Mouse (Mus musculus) CH12.LX (cell line): ENCODE measurements around the gene Bcl2l11. TPM values are rescaled to one million over a fixed set of nuclear protein-coding genes. Genes with fewer than 3 reads are reported as not detected.
A peak's percentile ranks its signal among the peaks of the same experiment; 100 is the strongest.

Source experiments
- DNase-seq: peaks from one replicate; pipeline ENCODE4 v3.0.0-alpha.2; 2013; ENCODE audit errors: extremely low read depth
- H3K27ac ChIP-seq: 2 replicates; pipeline ENCODE4 v1.5.1; 2012; ENCODE audit warnings: low read depth, mild to moderate bottlenecking, control low read depth, moderate library complexity; ENCODE audit not compliant: insufficient read depth
- H3K27me3 ChIP-seq: replicated peaks from 2 replicates; pipeline ENCODE3; 2012; ENCODE audit warnings: inconsistent platforms
- H3K36me3 ChIP-seq, 2 experiments: replicated peaks in 1 of 2; 2 replicates each; pipeline versions ENCODE3 to v1.6.1; 2012; ENCODE audit warnings: inconsistent platforms in 1 of 2, low read length in 1 of 2, mild to moderate bottlenecking in 1 of 2, mixed read lengths in 1 of 2, moderate library complexity in 1 of 2; ENCODE audit not compliant: control insufficient read depth in 1 of 2, insufficient read depth in 1 of 2
- H3K4me1 ChIP-seq, 2 experiments: 2 replicates each; pipeline ENCODE4 v1.6.1; 2012; ENCODE audit warnings: inconsistent platforms in 1 of 2, moderate library complexity in 1 of 2; ENCODE audit not compliant: insufficient read depth in 2 of 2, control insufficient read depth in 1 of 2
- H3K4me2 ChIP-seq: 2 replicates; pipeline ENCODE4 v1.6.1; 2012; ENCODE audit warnings: low read depth, mild to moderate bottlenecking, control low read depth; ENCODE audit not compliant: poor library complexity, insufficient read depth, severe bottlenecking
- H3K4me3 ChIP-seq, 3 experiments: fragments of 150-350 bp in 1 of 3; sonication (generic) in 1 of 3; replicated peaks in 1 of 3; 2 replicates each; pipeline versions ENCODE3 to v1.5.1; 2011 to 2012; ENCODE audit warnings: low read depth in 2 of 3, low read length in 2 of 3, mild to moderate bottlenecking in 2 of 3, moderate library complexity in 2 of 3, control low read depth in 1 of 3, improper control_type of control experiment in 1 of 3, inconsistent platforms in 1 of 3, mixed read lengths in 1 of 3; ENCODE audit not compliant: poor library complexity in 1 of 3
- H3K79me2 ChIP-seq: replicated peaks from 2 replicates; pipeline ENCODE4 v1.6.1; 2012; ENCODE audit warnings: mild to moderate bottlenecking, moderate library complexity; ENCODE audit not compliant: control insufficient read depth, poor library complexity, insufficient read depth, severe bottlenecking; ENCODE audit errors: extremely low read depth
- H3K9ac ChIP-seq: 2 replicates; pipeline ENCODE4 v1.6.1; 2012; ENCODE audit warnings: low read depth, mild to moderate bottlenecking, control low read depth, moderate library complexity; ENCODE audit not compliant: insufficient read depth
- H3K9me3 ChIP-seq: replicated peaks from 2 replicates; pipeline ENCODE3; 2012; ENCODE audit warnings: low read length, inconsistent platforms, mixed read lengths
- CHD1 ChIP-seq: IDR thresholded peaks from 2 replicates; pipeline ENCODE4 v1.6.1; 2012; ENCODE audit warnings: low read depth, low read length, improper control_type of control experiment, inconsistent platforms
- CHD2 ChIP-seq: IDR thresholded peaks from 2 replicates; pipeline ENCODE4 v1.6.1; 2011; ENCODE audit warnings: low read length, improper control_type of control experiment
- ELF1 ChIP-seq: IDR thresholded peaks from 2 replicates; pipeline ENCODE4 v1.6.1; 2014; ENCODE audit warnings: low read depth, mild to moderate bottlenecking, inconsistent platforms, low read length, improper control_type of control experiment
- EP300 ChIP-seq: IDR thresholded peaks from 2 replicates; pipeline ENCODE4 v1.6.1; 2011; ENCODE audit warnings: low read length, improper control_type of control experiment
- ETS1 ChIP-seq: conservative IDR thresholded peaks from 2 replicates; pipeline ENCODE4 v1.6.1; 2012; ENCODE audit warnings: low read depth, mild to moderate bottlenecking, inconsistent platforms, low read length, improper control_type of control experiment, moderate library complexity
- GABPA ChIP-seq: IDR thresholded peaks from 2 replicates; pipeline ENCODE4 v1.6.1; 2012; ENCODE audit warnings: low read depth, low read length, improper control_type of control experiment, inconsistent platforms; ENCODE audit not compliant: insufficient replicate concordance
- HCFC1 ChIP-seq: IDR thresholded peaks from 2 replicates; pipeline ENCODE4 v1.6.1; 2012; ENCODE audit warnings: low read depth, mild to moderate bottlenecking, inconsistent platforms, low read length, improper control_type of control experiment
- JUN ChIP-seq: IDR thresholded peaks from 2 replicates; pipeline ENCODE4 v1.6.1; 2011; ENCODE audit warnings: low read depth, mild to moderate bottlenecking, low read length, improper control_type of control experiment, moderate library complexity; ENCODE audit not compliant: insufficient read depth
- MAFK ChIP-seq: IDR thresholded peaks from 2 replicates; pipeline ENCODE4 v1.6.1; 2011; ENCODE audit warnings: low read length, improper control_type of control experiment; ENCODE audit not compliant: insufficient replicate concordance
- MEF2A ChIP-seq: IDR thresholded peaks from 2 replicates; pipeline ENCODE4 v1.6.1; 2014; ENCODE audit warnings: low read depth, mild to moderate bottlenecking, inconsistent platforms, low read length, improper control_type of control experiment, borderline replicate concordance
- MYC ChIP-seq: IDR thresholded peaks from 2 replicates; pipeline ENCODE4 v1.6.1; 2011; ENCODE audit warnings: low read depth, mild to moderate bottlenecking, improper control_type of control experiment, low read length
- NRF1 ChIP-seq: IDR thresholded peaks from 2 replicates; pipeline ENCODE4 v1.6.1; 2014; ENCODE audit warnings: low read depth, mild to moderate bottlenecking, inconsistent platforms, low read length, improper control_type of control experiment, moderate library complexity
- POLR2A ChIP-seq: IDR thresholded peaks from 2 replicates; pipeline ENCODE4 v1.6.1; 2011; ENCODE audit warnings: low read depth, mild to moderate bottlenecking, improper control_type of control experiment, low read length
- POLR2AphosphoS2 ChIP-seq: IDR thresholded peaks from 2 replicates; pipeline ENCODE4 v1.6.1; 2011; ENCODE audit warnings: low read depth, low read length, improper control_type of control experiment
- RCOR1 ChIP-seq: conservative IDR thresholded peaks from 2 replicates; pipeline ENCODE4 v1.6.1; 2012; ENCODE audit warnings: low read depth, mild to moderate bottlenecking, inconsistent platforms, low read length, improper control_type of control experiment
- UBTF ChIP-seq: IDR thresholded peaks from 2 replicates; pipeline ENCODE4 v1.6.1; 2012; ENCODE audit warnings: low read depth, mild to moderate bottlenecking, inconsistent platforms, low read length, improper control_type of control experiment, moderate library complexity
- USF1 ChIP-seq: IDR thresholded peaks from 2 replicates; pipeline ENCODE4 v1.6.1; 2014; ENCODE audit warnings: low read depth, mild to moderate bottlenecking, inconsistent platforms, low read length, improper control_type of control experiment
- ZC3H11A ChIP-seq: IDR thresholded peaks from 2 replicates; pipeline ENCODE4 v1.6.1; 2012; ENCODE audit warnings: low read depth, mild to moderate bottlenecking, inconsistent platforms, low read length, improper control_type of control experiment
- ZKSCAN1 ChIP-seq: IDR thresholded peaks from 2 replicates; pipeline ENCODE4 v1.6.1; 2012; ENCODE audit warnings: low read depth, inconsistent platforms, low read length, improper control_type of control experiment, borderline replicate concordance
- ZMIZ1 ChIP-seq: IDR thresholded peaks from 2 replicates; pipeline ENCODE4 v1.6.1; 2012; ENCODE audit warnings: low read depth, mild to moderate bottlenecking, inconsistent platforms, low read length, improper control_type of control experiment
- ZNF384 ChIP-seq: IDR thresholded peaks from 2 replicates; pipeline ENCODE4 v1.6.1; 2012; ENCODE audit warnings: low read depth, low read length, improper control_type of control experiment, inconsistent platforms
- dilution Hi-C: fragments of 300-500 bp; cut with MboI; formaldehyde crosslinking; loops from 2 replicates; pipeline ENCODE4 v1.14.3; 2020; ENCODE audit warnings: low sequenced_read_pairs; ENCODE audit not compliant: extremely low pct_unique_long_range_greater_than_20kb, extremely low pct_ligation_motif_present
- in situ Hi-C: fragments of 300-500 bp; cut with MboI; formaldehyde crosslinking; loops from 3 replicates; pipeline ENCODE4 v1.14.3; 2019; ENCODE audit warnings: low sequenced_read_pairs, low pct_ligation_motif_present, low pct_unique_long_range_greater_than_20kb, mixed read lengths
- polyA plus RNA-seq: library from polyadenylated mRNA; unstranded; fragments of >175 nt; gene quantifications from 2 replicates; pipeline ENCODE4 v1.2.1, GENCODE M21; 2012; ENCODE audit warnings: low read depth; ENCODE audit not compliant: insufficient read length
- total RNA-seq, 2 experiments: library from RNA; depleted of rRNA; stranded (reverse); fragments of 300-350 nt in 1 of 2; fragments of >200 nt in 1 of 2; gene quantifications; 2 replicates each; pipeline ENCODE4 v1.2.3; 2012 to 2014

The Bcl2l11 gene
- total and polyA plus RNA-seq, 3 experiments, result 7.8 to 24.6 (median 11.6) TPM

- TF ChIP-seq GABPA (no peak), POLR2AphosphoS2 (no peak), MEF2A (no peak), USF1 (no peak), EP300 (no peak), CHD2 (no peak), ZC3H11A (peak; percentile 76), ZKSCAN1 (no peak), RCOR1 (no peak)
Measured at GRCm38 (mm10) chr2:128078859-128079258, 47.0 kb upstream of the Bcl2l11 start (continued).

GRCm38 (mm10) chr2:128079316-128079715, 46.5 kb upstream of the Bcl2l11 start:
- Histone ChIP-seq H3K4me1 (peaks cover 0 to 9% of the 10 kb centered on the region in 2 experiments; a peak in 1 of 4 replicates), H3K27me3 (no peaks in the 10 kb centered on the region), H3K4me2 (no peak overlapping the region), H3K9ac (no peak overlapping the region), H3K9me3 (peaks cover 3% of the 10 kb centered on the region), H3K79me2 (no peaks in the 10 kb centered on the region), H3K4me3 (no peak overlapping the region), H3K36me3 (no peaks in the 10 kb centered on the region), H3K27ac (no peak overlapping the region)
- dilution Hi-C loops, result no loop called here
- in situ Hi-C loops, result loop anchor here (25.0 kb wide), 1 partner anchor 192 kb away; no protein-coding TSS in a partner anchor
- no peak for TF ChIP-seq POLR2AphosphoS2
- no peak for TF ChIP-seq UBTF
- no peak for TF ChIP-seq NRF1
- no peak for TF ChIP-seq ETS1
- TF ChIP-seq POLR2A, result no peak
- TF ChIP-seq ELF1, result no peak
- no peak for TF ChIP-seq MEF2A
- TF ChIP-seq RCOR1, result no peak
- no peak for TF ChIP-seq ZMIZ1
- no peak for DNase-seq

DNA sequence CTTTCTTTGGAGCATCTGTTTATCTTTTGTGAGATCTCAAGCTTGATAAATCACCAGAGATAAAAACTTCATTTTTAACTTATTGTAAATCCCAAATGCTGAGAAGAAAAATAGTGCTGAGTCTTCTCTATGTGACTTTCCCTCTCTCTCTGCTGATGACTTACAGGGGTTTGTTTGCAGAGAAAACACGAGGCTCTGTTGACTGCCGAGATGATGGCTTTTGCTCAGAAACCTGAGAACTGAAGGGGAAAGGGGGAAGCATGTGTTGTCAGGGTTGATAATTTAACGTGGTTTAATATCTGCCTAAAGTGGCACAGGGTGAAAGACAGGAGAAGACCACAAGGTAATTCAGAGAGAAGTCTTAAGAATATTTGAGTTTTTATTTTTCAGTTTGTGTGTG, 42.0 kb upstream of the Bcl2l11 start:
- TF ChIP-seq ZNF384, result no peak
- no peak for TF ChIP-seq MAFK
- no peak for TF ChIP-seq JUN
- TF ChIP-seq ZC3H11A, result no peak
- TF ChIP-seq CHD1, result no peak
- 0 out of 2 replicates have a peak, but pooled peaks have one; percentile 10 for TF ChIP-seq MYC
- TF ChIP-seq HCFC1, result no peak
- no peak for TF ChIP-seq ETS1
- TF ChIP-seq, all 38 proteins: peak for 1
- H3K36me3 ChIP-seq, result no peaks in the 10 kb centered on the region
- no peak overlapping the region for H3K4me2 ChIP-seq
- dilution Hi-C loops (no loop called here), in situ Hi-C loops (loop anchor here (5.0 to 25.0 kb wide), 2 partner anchors 38 to 197 kb away; no protein-coding TSS in a partner anchor)
- no peaks in the 10 kb centered on the region for H3K79me2 ChIP-seq
- DNase-seq, result no peak
- H3K4me1 ChIP-seq, result peaks cover 14 to 51% of the 10 kb centered on the region in 2 experiments
- peaks cover 10% of the 10 kb centered on the region for H3K9me3 ChIP-seq
- no peak overlapping the region for H3K4me3 ChIP-seq
- no peak overlapping the region for H3K9ac ChIP-seq
- no peak overlapping the region for H3K27ac ChIP-seq
- H3K27me3 ChIP-seq, result no peaks in the 10 kb centered on the region
